Mouse (Mus musculus): ENCODE measurements around the gene Ddx52. TPM values are rescaled to one million over a fixed set of nuclear protein-coding genes. Genes with fewer than 3 reads are reported as not detected.
A peak's percentile ranks its signal among the peaks of the same experiment; 100 is the strongest.

Ddx52 gene
- 10 to 100 TPM; 10.3 to 12.7 TPM for total RNA-seq (2021)
- long read RNA-seq, experiment 1, transcript Ddx52-201 (15 exons, 3,194 nt): major isoform, 14 of 18 reads
- long read RNA-seq, experiment 1, partial matches to known transcripts: 2 of 18 reads
- long read RNA-seq, experiment 1, other reads (novel, unspliced or antisense): 2 of 18 reads
- long read RNA-seq, experiment 2, transcript Ddx52-201 (15 exons, 3,194 nt): major isoform, 19 of 21 reads
- long read RNA-seq, experiment 2, partial matches to known transcripts: 1 of 21 reads
- long read RNA-seq, experiment 2, other reads (novel, unspliced or antisense): 1 of 21 reads

GRCm38 (mm10) chr11:83941950-83942840 is at the start of gene Ddx52:
Ddx52 (plus strand) TSS chr11:83942062.
- DNase-seq (ENCODE audit: low spot score in 2 of 2): peak; percentile 84 to 92

- DNase-seq (ENCODE audit: low spot score in 2 of 2): no peak
These were observed 48.5 kb upstream of the Ddx52 start for GRCm38 (mm10) chr11:83893325-83893724.

- no peak for DNase-seq (ENCODE audit: low spot score in 2 of 2)
These were observed 45.1 kb upstream of the Ddx52 start for GRCm38 (mm10) chr11:83896430-83897410.

- no peak for DNase-seq (ENCODE audit: low spot score in 2 of 2)
These were observed 44.3 kb upstream of the Ddx52 start for GRCm38 (mm10) chr11:83897569-83897968.

GRCm38 (mm10) chr11:83902812-83903211 is 39.0 kb upstream of the Ddx52 start:
- DNase-seq (ENCODE audit: low spot score in 2 of 2): no peak

- no peak for DNase-seq (ENCODE audit: low spot score in 2 of 2)
These were observed 36.1 kb upstream of the Ddx52 start for GRCm38 (mm10) chr11:83905756-83906155.

GRCm38 (mm10) chr11:83908376-83908775 is 33.5 kb upstream of the Ddx52 start:
- no peak for DNase-seq (ENCODE audit: low spot score in 2 of 2)

- no peak for DNase-seq (ENCODE audit: low spot score in 2 of 2)
These were observed 28.0 kb upstream of the Ddx52 start for GRCm38 (mm10) chr11:83913824-83914311.

GRCm38 (mm10) chr11:83914501-83914900 is 27.4 kb upstream of the Ddx52 start:
- no peak for DNase-seq (ENCODE audit: low spot score in 2 of 2)

- no peak for DNase-seq (ENCODE audit: low spot score in 2 of 2)
These were observed 19.3 kb upstream of the Ddx52 start for GRCm38 (mm10) chr11:83922600-83922999.

- DNase-seq (ENCODE audit: low spot score in 2 of 2): no peak
These were observed 14.8 kb upstream of the Ddx52 start for GRCm38 (mm10) chr11:83927097-83927496.

- DNase-seq (ENCODE audit: low spot score in 2 of 2): no peak
These were observed 9.3 kb upstream of the Ddx52 start for GRCm38 (mm10) chr11:83932506-83933106.

- no peak for DNase-seq (ENCODE audit: low spot score in 2 of 2)
These were observed 8.5 kb upstream of the Ddx52 start for GRCm38 (mm10) chr11:83933376-83933775.

- peak; percentile 62 to 78 for DNase-seq (ENCODE audit: low spot score in 2 of 2)
These were observed 5.7 kb upstream of the Ddx52 start for GRCm38 (mm10) chr11:83935986-83936665.

GRCm38 (mm10) chr11:83938556-83938955 is 3.3 kb upstream of the Ddx52 start:
- DNase-seq (ENCODE audit: low spot score in 2 of 2): no peak

- no peak for DNase-seq (ENCODE audit: low spot score in 2 of 2)
These were observed 15.0 kb downstream of the Ddx52 start for GRCm38 (mm10) chr11:83956822-83957221.

GRCm38 (mm10) chr11:83961983-83962382 is 20.1 kb downstream of the Ddx52 start:
- DNase-seq (ENCODE audit: low spot score in 2 of 2): no peak

- peak; percentile 82 to 90 for DNase-seq (ENCODE audit: low spot score in 2 of 2)
These were observed 22.4 kb downstream of the Ddx52 start, which contains the start of gene Synrg for GRCm38 (mm10) chr11:83963991-83964921. Synrg (plus strand) TSS chr11:83964428.

Data from layer of hippocampus, postnatal 14 days (tissue).